Mouse (Mus musculus) hindbrain, embryonic 13.5 days (tissue): ENCODE measurements around the gene Prdm11. TPM values are rescaled to one million over a fixed set of nuclear protein-coding genes. Genes with fewer than 3 reads are reported as not detected.

Source experiments
- ATAC-seq: fragments of 200-750 bp; cut with Nextera tagmentation; 2 replicates; pipeline ENCODE4 v1.8.0; 2017; ENCODE audit warnings: moderate TSS enrichment; ENCODE audit not compliant: low FRiP score
- H3K27ac ChIP-seq: fragments of 300-500 bp; sonication (generic); 2 replicates; pipeline ENCODE4 v1.5.1; 2015; ENCODE audit warnings: inconsistent platforms, mild to moderate bottlenecking, moderate library complexity
- H3K27me3 ChIP-seq: fragments of 300-500 bp; sonication (generic); 2 replicates; pipeline ENCODE4 v1.6.1; 2015; ENCODE audit warnings: mild to moderate bottlenecking, inconsistent platforms
- H3K36me3 ChIP-seq: fragments of 300-500 bp; sonication (generic); 2 replicates; pipeline ENCODE4 v1.6.1; 2015; ENCODE audit warnings: mild to moderate bottlenecking, inconsistent platforms
- H3K4me1 ChIP-seq: fragments of 300-500 bp; sonication (generic); replicated peaks from 2 replicates; pipeline ENCODE4 v1.6.1; 2015; ENCODE audit warnings: inconsistent platforms
- H3K4me2 ChIP-seq: fragments of 300-500 bp; sonication (generic); 2 replicates; pipeline ENCODE4 v1.6.1; 2015; ENCODE audit warnings: inconsistent platforms, mild to moderate bottlenecking, moderate library complexity
- H3K4me3 ChIP-seq: fragments of 300-500 bp; sonication (generic); 2 replicates; pipeline ENCODE4 v1.5.1; 2015; ENCODE audit warnings: mild to moderate bottlenecking, inconsistent platforms
- H3K9ac ChIP-seq: fragments of 300-500 bp; sonication (generic); 2 replicates; pipeline ENCODE4 v1.6.1; 2015; ENCODE audit warnings: mild to moderate bottlenecking, inconsistent platforms
- H3K9me3 ChIP-seq: fragments of 300-500 bp; sonication (generic); 2 replicates; pipeline ENCODE4 v1.6.1; 2016; ENCODE audit warnings: inconsistent platforms
- WGBS: fragments of 180-500 bp; shearing (Covaris S2); methylation state at CpG from one replicate; pipeline ENCODE4 v1.1.7; 2015; 5-methylcytosine and 5-hydroxymethylcytosine counted together
- polyA plus RNA-seq: library from polyadenylated mRNA; unstranded; fragments of >200 nt; fragmentation: Nextera tagmentation; extraction: Ambion mirVana; gene quantifications from 2 replicates; pipeline ENCODE4 v1.2.1, GENCODE M21; 2015

Gene Prdm11
- polyA plus RNA-seq, 1 experiment from 2014 or later = 1.9 TPM

DNA sequence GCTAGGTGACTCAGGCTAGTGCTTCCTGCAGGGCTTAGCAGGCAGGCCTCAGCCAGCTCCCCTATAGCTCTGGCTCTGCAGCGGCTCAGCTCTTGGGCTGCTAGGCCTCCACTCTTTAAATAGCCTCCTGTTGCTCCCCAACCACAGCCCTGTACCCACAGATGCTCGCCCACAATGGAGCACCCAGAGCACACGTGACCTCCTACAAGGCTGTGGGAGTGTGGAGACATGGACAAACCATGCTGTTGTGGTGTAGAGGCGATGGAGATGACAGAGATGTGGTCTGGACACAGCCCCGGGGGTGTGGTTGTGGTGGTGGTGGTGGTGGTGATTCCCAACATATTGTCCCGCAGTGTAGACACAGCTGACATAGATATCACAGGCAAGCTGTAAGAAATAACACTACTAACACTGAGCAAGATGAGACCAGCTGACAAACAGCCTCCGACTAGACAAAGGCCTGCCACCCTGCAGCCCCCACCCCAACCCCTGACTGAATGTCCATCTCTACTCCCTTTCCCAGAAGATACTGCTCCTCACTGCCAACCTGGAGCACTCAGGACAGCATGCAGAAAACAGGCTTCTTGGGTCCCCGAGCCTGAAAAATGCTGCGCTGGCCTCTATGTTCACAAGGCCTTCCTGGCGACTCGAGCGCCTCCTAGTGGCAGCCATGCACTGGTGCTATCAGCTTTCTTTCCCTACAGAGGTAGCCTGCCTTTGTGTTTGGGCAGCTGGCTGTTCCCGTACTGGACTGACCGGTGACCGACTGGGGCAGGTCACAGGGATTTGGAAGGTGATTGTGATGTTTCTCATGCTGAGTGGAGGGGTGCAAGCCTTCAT, 30.0 kb upstream of the Prdm11 start:
- WGBS = 40% methylated on average over 15 of the region's 15 CpGs
- H3K9me3 ChIP-seq = no peaks in the 10 kb centered on the region
- H3K27ac ChIP-seq = no peak overlapping the region
- peak; percentile 32; the same call in 1 of the 2 replicates for ATAC-seq
- H3K4me2 ChIP-seq = no peak overlapping the region
- H3K36me3 ChIP-seq = no peaks in the 10 kb centered on the region
- H3K4me1 ChIP-seq = peaks cover 11% of the 10 kb centered on the region
- H3K27me3 ChIP-seq = peaks cover 4% of the 10 kb centered on the region; the same call in 1 of the 2 replicates
- no peak overlapping the region for H3K4me3 ChIP-seq
- no peak overlapping the region for H3K9ac ChIP-seq

- Histone ChIP-seq H3K4me1 (peaks cover 14% of the 10 kb centered on the region), H3K36me3 (no peaks in the 10 kb centered on the region), H3K9ac (no peak overlapping the region), H3K4me3 (no peak overlapping the region), H3K9me3 (no peaks in the 10 kb centered on the region), H3K27me3 (peaks cover 14% of the 10 kb centered on the region; the same call in 1 of the 2 replicates), H3K4me2 (no peak overlapping the region), H3K27ac (no peak overlapping the region)
- 6% methylated on average over 12 of the region's 12 CpGs for WGBS
- 0 out of 2 replicates have a peak, but pooled peaks have one; percentile 15 for ATAC-seq
Observed at GRCm38 (mm10) chr2:93071656-93072055, 25.7 kb upstream of the Prdm11 start.

- Histone ChIP-seq H3K27ac (no peak overlapping the region), H3K4me3 (no peak overlapping the region), H3K27me3 (peaks cover 21% of the 10 kb centered on the region), H3K4me1 (peaks cover 14% of the 10 kb centered on the region), H3K9me3 (no peaks in the 10 kb centered on the region), H3K36me3 (no peaks in the 10 kb centered on the region), H3K4me2 (no peak overlapping the region), H3K9ac (no peak overlapping the region)
- WGBS = 51% methylated on average over 2 of the region's 2 CpGs
- ATAC-seq = peak; percentile 54; the same call in 1 of the 2 replicates
Observed at GRCm38 (mm10) chr2:93068942-93069341, 23.0 kb upstream of the Prdm11 start.

DNA sequence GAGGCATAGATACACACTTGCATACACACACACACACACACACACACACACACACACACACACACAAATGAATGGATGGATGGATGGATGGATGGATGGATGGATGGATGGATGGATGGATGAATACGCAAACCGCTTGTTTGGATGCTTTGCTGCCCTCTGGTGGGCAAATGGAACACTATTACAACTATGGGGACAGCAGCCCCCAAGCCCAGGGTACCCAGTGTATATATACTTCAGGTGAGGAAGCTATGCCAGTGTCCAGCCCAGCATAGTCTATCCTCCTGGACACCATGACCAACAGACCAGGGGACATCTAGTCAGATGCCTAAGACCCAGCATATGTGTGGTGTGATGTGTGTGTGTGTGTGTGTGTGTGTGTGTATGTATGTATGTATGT, 17.4 kb upstream of the Prdm11 start:
- H3K4me1 ChIP-seq = no peaks in the 10 kb centered on the region
- H3K27ac ChIP-seq = no peak overlapping the region
- WGBS = 29% methylated on average over 2 of the region's 2 CpGs
- no peak overlapping the region for H3K4me2 ChIP-seq
- no peak overlapping the region for H3K4me3 ChIP-seq
- ATAC-seq = peak; percentile 68; the same call in 1 of the 2 replicates
- no peaks in the 10 kb centered on the region for H3K9me3 ChIP-seq
- H3K9ac ChIP-seq = no peak overlapping the region
- H3K27me3 ChIP-seq = peaks cover 12% of the 10 kb centered on the region; the same call in 1 of the 2 replicates
- H3K36me3 ChIP-seq = no peaks in the 10 kb centered on the region

DNA sequence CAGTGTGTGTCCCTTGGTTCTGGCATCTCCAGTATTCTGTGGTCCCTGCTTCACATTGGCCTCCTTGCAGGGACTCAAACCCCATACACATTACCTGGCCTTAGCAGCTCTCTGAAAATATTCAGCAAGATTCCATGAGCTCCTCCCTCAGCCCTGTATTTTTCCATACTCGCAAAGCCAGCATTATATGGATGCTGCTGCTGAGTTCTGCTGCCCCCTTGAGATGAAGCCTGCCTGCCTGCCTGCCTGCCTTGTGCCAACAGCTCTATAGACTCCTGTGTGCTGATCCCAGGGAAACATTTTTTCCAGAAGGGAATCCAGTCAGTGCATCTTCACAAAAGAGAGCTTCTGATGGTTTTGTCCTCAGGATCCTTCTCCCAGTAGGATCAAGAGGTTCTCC, 5.9 kb upstream of the Prdm11 start:
- Histone ChIP-seq H3K27me3 (peaks cover 8% of the 10 kb centered on the region; the same call in 1 of the 2 replicates), H3K4me1 (peaks cover 1% of the 10 kb centered on the region), H3K4me2 (no peak overlapping the region), H3K9ac (no peak overlapping the region), H3K9me3 (no peaks in the 10 kb centered on the region), H3K36me3 (no peaks in the 10 kb centered on the region), H3K27ac (no peak overlapping the region), H3K4me3 (no peak overlapping the region)
- 43% methylated on average over 1 of the region's 1 CpGs for WGBS
- no peak for ATAC-seq

- Histone ChIP-seq H3K27ac (no peak overlapping the region), H3K4me1 (peaks cover 23% of the 10 kb centered on the region), H3K27me3 (peaks cover 8% of the 10 kb centered on the region; the same call in 1 of the 2 replicates), H3K9me3 (no peaks in the 10 kb centered on the region), H3K4me2 (no peak overlapping the region), H3K36me3 (no peaks in the 10 kb centered on the region), H3K9ac (no peak overlapping the region), H3K4me3 (no peak overlapping the region)
- WGBS = 55% methylated on average over 6 of the region's 6 CpGs
- no peak for ATAC-seq
Observed at GRCm38 (mm10) chr2:93048601-93049323, 2.8 kb upstream of the Prdm11 start.

- H3K4me2 ChIP-seq = no peak overlapping the region
- H3K36me3 ChIP-seq = 0 out of 2 replicates have a peak, but pooled peaks cover 6% of the 10 kb centered on the region
- no peak for ATAC-seq
- peaks cover 26% of the 10 kb centered on the region for H3K4me1 ChIP-seq
- H3K9ac ChIP-seq = no peak overlapping the region
- no peaks in the 10 kb centered on the region for H3K9me3 ChIP-seq
- peaks cover 8% of the 10 kb centered on the region; the same call in 1 of the 2 replicates for H3K27me3 ChIP-seq
- H3K4me3 ChIP-seq = no peak overlapping the region
- no peak overlapping the region for H3K27ac ChIP-seq
- WGBS = 83% methylated on average over 7 of the region's 7 CpGs
Observed at GRCm38 (mm10) chr2:93047491-93048050, 1.6 kb upstream of the Prdm11 start.

- Histone ChIP-seq H3K4me3 (no peak overlapping the region; the same call in 1 of the 2 replicates), H3K36me3 (0 out of 2 replicates have a peak, but pooled peaks cover 6% of the 10 kb centered on the region), H3K27ac (no peak overlapping the region), H3K4me2 (peak overlapping the region; percentile 83; the same call in 1 of the 2 replicates), H3K27me3 (peaks cover 8% of the 10 kb centered on the region; the same call in 1 of the 2 replicates), H3K4me1 (peaks cover 30% of the 10 kb centered on the region), H3K9ac (no peak overlapping the region), H3K9me3 (no peaks in the 10 kb centered on the region)
- no peak for ATAC-seq
- 84% methylated on average over 6 of the region's 6 CpGs for WGBS
Observed at GRCm38 (mm10) chr2:93047036-93047435, 1.1 kb upstream of the Prdm11 start.

DNA sequence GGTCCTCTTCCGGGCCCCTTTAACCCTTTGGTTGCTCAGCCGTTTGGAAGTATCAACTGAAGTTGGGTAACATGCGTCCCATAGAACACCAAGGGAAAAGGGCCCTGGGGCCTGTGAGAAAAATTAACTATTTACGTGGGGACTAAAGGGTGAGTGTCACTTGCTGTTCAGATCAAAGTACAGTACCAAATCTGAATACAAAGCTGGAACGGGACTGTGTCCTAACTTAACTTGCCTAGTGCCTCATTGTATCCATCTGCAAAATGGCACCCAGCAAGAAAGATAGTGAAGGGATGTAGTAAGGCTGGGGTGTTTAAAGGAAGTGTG, 505 bp upstream of the Prdm11 start:
- ATAC-seq = no peak
- Histone ChIP-seq H3K27ac (peak overlapping the region; percentile 96), H3K4me3 (peak overlapping the region; percentile 84), H3K9me3 (no peaks in the 10 kb centered on the region), H3K27me3 (peaks cover 8% of the 10 kb centered on the region; the same call in 1 of the 2 replicates), H3K4me2 (peak overlapping the region; percentile 83), H3K4me1 (peaks cover 35% of the 10 kb centered on the region), H3K9ac (peak overlapping the region; percentile 95), H3K36me3 (0 out of 2 replicates have a peak, but pooled peaks cover 6% of the 10 kb centered on the region)
- 23% methylated on average over 5 of the region's 5 CpGs for WGBS

DNA sequence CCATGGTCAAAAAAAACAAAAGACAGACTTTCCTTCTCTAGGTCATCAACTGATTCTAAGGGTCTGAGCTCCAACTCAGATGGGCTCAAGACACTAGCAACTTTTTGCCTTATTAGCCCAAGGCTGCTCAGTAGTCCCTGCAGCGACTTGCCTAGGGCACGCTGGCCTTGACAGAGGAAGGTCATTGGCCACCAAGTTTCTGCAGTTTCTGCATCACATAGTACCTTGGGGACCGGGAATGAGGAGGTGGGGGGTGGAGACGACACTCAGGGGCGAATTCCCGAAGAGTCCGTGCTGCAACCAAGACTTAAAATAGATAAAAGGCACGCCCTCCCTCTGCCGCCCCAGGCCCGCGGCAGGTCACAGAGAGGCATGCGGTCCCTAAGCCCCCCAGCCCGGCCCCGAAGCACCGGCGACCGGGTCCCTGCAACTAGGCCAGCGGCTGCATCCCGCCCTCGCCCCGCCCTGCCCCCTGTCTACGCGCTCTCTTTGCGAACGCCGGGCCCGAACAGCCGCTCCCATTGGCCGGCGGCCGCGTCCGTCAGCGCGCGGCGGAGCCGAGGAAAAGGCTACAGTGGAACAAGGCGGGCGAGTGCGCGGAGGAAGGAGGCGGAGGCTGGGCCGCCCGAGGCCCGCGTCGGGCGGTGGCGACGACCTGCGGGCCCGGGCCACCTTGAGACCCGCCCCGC, 694 bp downstream of the Prdm11 start:
- 0% methylated on average over 53 of the region's 55 CpGs for WGBS
- H3K4me1 ChIP-seq = peaks cover 42% of the 10 kb centered on the region
- 0 out of 2 replicates have a peak, but pooled peaks cover 6% of the 10 kb centered on the region for H3K36me3 ChIP-seq
- H3K9ac ChIP-seq = peak overlapping the region; percentile 95
- H3K9me3 ChIP-seq = no peaks in the 10 kb centered on the region
- H3K27ac ChIP-seq = peak overlapping the region; percentile 96
- peaks cover 6% of the 10 kb centered on the region; the same call in 1 of the 2 replicates for H3K27me3 ChIP-seq
- H3K4me2 ChIP-seq = peak overlapping the region; percentile 83
- peak overlapping the region; percentile 84 for H3K4me3 ChIP-seq
- peak; percentile 94 for ATAC-seq

GRCm38 (mm10) chr2:93043449-93044157, 2.4 kb downstream of the Prdm11 start:
- Histone ChIP-seq H3K36me3 (0 out of 2 replicates have a peak, but pooled peaks cover 6% of the 10 kb centered on the region), H3K4me3 (no peak overlapping the region), H3K27me3 (no peaks in the 10 kb centered on the region), H3K4me1 (peaks cover 50% of the 10 kb centered on the region), H3K9me3 (no peaks in the 10 kb centered on the region), H3K27ac (no peak overlapping the region), H3K4me2 (no peak overlapping the region), H3K9ac (peak overlapping the region; percentile 9; the same call in 1 of the 2 replicates)
- ATAC-seq = no peak
- 91% methylated on average over 3 of the region's 3 CpGs for WGBS
